Mouse (Mus musculus): ENCODE measurements around the gene Fam208a. TPM values are rescaled to one million over a fixed set of nuclear protein-coding genes. Genes with fewer than 3 reads are reported as not detected.

Gene Fam208a
- polyA plus RNA-seq, 1 experiment from 2014 or later = 17.3 TPM

- Histone ChIP-seq H3K4me3 (peak overlapping the region; percentile 69), H3K27ac (peak overlapping the region; percentile 99), H3K4me1 (0 out of 2 replicates have a peak, but pooled peaks cover 4% of the 10 kb centered on the region), H3K4me2 (replicated peaks) (peak overlapping the region; percentile 79), H3K36me3 (peaks cover 36% of the 10 kb centered on the region), H3K27me3 (no peaks in the 10 kb centered on the region), H3K9me3 (peaks cover 25% of the 10 kb centered on the region), H3K9ac (peak overlapping the region; percentile 92)
- peak; percentile 90 for ATAC-seq (ENCODE audit: low FRiP score, low read depth)
- under 1% methylated on average over 60 of the region's 78 CpGs for WGBS
Observed at GRCm38 (mm10) chr14:27428973-27429711, 508 bp downstream of the Fam208a start.

- Histone ChIP-seq H3K4me2 (replicated peaks) (no peak overlapping the region; the same call in 1 of the 2 replicates), H3K27ac (no peak overlapping the region), H3K4me1 (0 out of 2 replicates have a peak, but pooled peaks cover 4% of the 10 kb centered on the region), H3K27me3 (no peaks in the 10 kb centered on the region), H3K9me3 (peaks cover 19% of the 10 kb centered on the region), H3K36me3 (peaks cover 44% of the 10 kb centered on the region), H3K9ac (no peak overlapping the region), H3K4me3 (no peak overlapping the region)
- 96% methylated on average over 4 of the region's 4 CpGs for WGBS
- ATAC-seq (ENCODE audit: low FRiP score, low read depth) = no peak
Observed at GRCm38 (mm10) chr14:27430280-27430679, 1.6 kb downstream of the Fam208a start.

GRCm38 (mm10) chr14:27432064-27432463, 3.4 kb downstream of the Fam208a start:
- 97% methylated on average over 2 of the region's 2 CpGs for WGBS
- no peak overlapping the region for H3K9ac ChIP-seq
- no peak overlapping the region for H3K4me2 ChIP-seq (replicated peaks)
- 0 out of 2 replicates have a peak, but pooled peaks cover 4% of the 10 kb centered on the region for H3K4me1 ChIP-seq
- H3K4me3 ChIP-seq = no peak overlapping the region
- peaks cover 55% of the 10 kb centered on the region for H3K36me3 ChIP-seq
- no peak overlapping the region for H3K27ac ChIP-seq
- no peak for ATAC-seq (ENCODE audit: low FRiP score, low read depth)
- H3K27me3 ChIP-seq = no peaks in the 10 kb centered on the region
- H3K9me3 ChIP-seq = peaks cover 19% of the 10 kb centered on the region

GRCm38 (mm10) chr14:27436116-27436515, 7.5 kb downstream of the Fam208a start:
- H3K9ac ChIP-seq = no peak overlapping the region
- no peak overlapping the region for H3K4me3 ChIP-seq
- peaks cover 50% of the 10 kb centered on the region for H3K36me3 ChIP-seq
- WGBS = 100% methylated on average over 1 of the region's 1 CpGs
- no peak overlapping the region for H3K27ac ChIP-seq
- no peak overlapping the region for H3K4me2 ChIP-seq (replicated peaks)
- no peaks in the 10 kb centered on the region for H3K27me3 ChIP-seq
- H3K4me1 ChIP-seq = no peaks in the 10 kb centered on the region
- H3K9me3 ChIP-seq = 0 out of 2 replicates have a peak, but pooled peaks cover 6% of the 10 kb centered on the region
- ATAC-seq (ENCODE audit: low FRiP score, low read depth) = no peak

- Histone ChIP-seq H3K36me3 (peaks cover 44% of the 10 kb centered on the region), H3K4me2 (replicated peaks) (no peak overlapping the region), H3K4me3 (no peak overlapping the region), H3K27me3 (no peaks in the 10 kb centered on the region), H3K9ac (no peak overlapping the region), H3K9me3 (0 out of 2 replicates have a peak, but pooled peaks cover 6% of the 10 kb centered on the region), H3K4me1 (no peaks in the 10 kb centered on the region), H3K27ac (no peak overlapping the region)
- ATAC-seq (ENCODE audit: low FRiP score, low read depth) = no peak
- 75% methylated on average over 3 of the region's 3 CpGs for WGBS
Observed at GRCm38 (mm10) chr14:27436826-27437225, 8.2 kb downstream of the Fam208a start.

GRCm38 (mm10) chr14:27440921-27441320, 12.3 kb downstream of the Fam208a start:
- no peak overlapping the region for H3K9ac ChIP-seq
- no peaks in the 10 kb centered on the region for H3K9me3 ChIP-seq
- H3K4me1 ChIP-seq = no peaks in the 10 kb centered on the region
- no peak overlapping the region for H3K4me3 ChIP-seq
- H3K36me3 ChIP-seq = peaks cover 45% of the 10 kb centered on the region
- no peaks in the 10 kb centered on the region for H3K27me3 ChIP-seq
- ATAC-seq (ENCODE audit: low FRiP score, low read depth) = no peak
- no peak overlapping the region for H3K4me2 ChIP-seq (replicated peaks)
- H3K27ac ChIP-seq = no peak overlapping the region

GRCm38 (mm10) chr14:27444851-27445281, 16.2 kb downstream of the Fam208a start:
- Histone ChIP-seq H3K27ac (no peak overlapping the region), H3K4me1 (no peaks in the 10 kb centered on the region), H3K4me2 (replicated peaks) (no peak overlapping the region), H3K9me3 (no peaks in the 10 kb centered on the region), H3K4me3 (no peak overlapping the region), H3K27me3 (no peaks in the 10 kb centered on the region), H3K9ac (no peak overlapping the region), H3K36me3 (peaks cover 52% of the 10 kb centered on the region)
- 93% methylated on average over 2 of the region's 2 CpGs for WGBS
- no peak for ATAC-seq (ENCODE audit: low FRiP score, low read depth)

GRCm38 (mm10) chr14:27446963-27447362, 18.3 kb downstream of the Fam208a start:
- no peak overlapping the region for H3K27ac ChIP-seq
- WGBS = 88% methylated on average over 4 of the region's 4 CpGs
- H3K4me2 ChIP-seq (replicated peaks) = no peak overlapping the region
- ATAC-seq (ENCODE audit: low FRiP score, low read depth) = no peak
- no peak overlapping the region for H3K9ac ChIP-seq
- no peaks in the 10 kb centered on the region for H3K27me3 ChIP-seq
- H3K36me3 ChIP-seq = peaks cover 55% of the 10 kb centered on the region
- H3K9me3 ChIP-seq = no peaks in the 10 kb centered on the region
- H3K4me1 ChIP-seq = no peaks in the 10 kb centered on the region
- H3K4me3 ChIP-seq = no peak overlapping the region

- Histone ChIP-seq H3K4me2 (replicated peaks) (no peak overlapping the region), H3K27ac (no peak overlapping the region), H3K4me3 (no peak overlapping the region), H3K9ac (no peak overlapping the region), H3K4me1 (no peaks in the 10 kb centered on the region), H3K27me3 (no peaks in the 10 kb centered on the region), H3K36me3 (peaks cover 86% of the 10 kb centered on the region), H3K9me3 (no peaks in the 10 kb centered on the region)
- WGBS = 90% methylated on average over 5 of the region's 5 CpGs
- no peak for ATAC-seq (ENCODE audit: low FRiP score, low read depth)
Observed at GRCm38 (mm10) chr14:27491399-27491798, 62.8 kb downstream of the Fam208a start.

- WGBS = 93% methylated on average over 4 of the region's 4 CpGs
- Histone ChIP-seq H3K36me3 (peaks cover 90% of the 10 kb centered on the region), H3K9ac (no peak overlapping the region)
Observed at GRCm38 (mm10) chr14:27493516-27493915, 64.9 kb downstream of the Fam208a start.

GRCm38 (mm10) chr14:27501096-27501495, 72.5 kb downstream of the Fam208a start:
- Histone ChIP-seq H3K9ac (no peak overlapping the region), H3K4me1 (no peaks in the 10 kb centered on the region), H3K4me3 (no peak overlapping the region), H3K4me2 (replicated peaks) (no peak overlapping the region), H3K27me3 (no peaks in the 10 kb centered on the region), H3K27ac (no peak overlapping the region), H3K36me3 (peaks cover 66% of the 10 kb centered on the region), H3K9me3 (no peaks in the 10 kb centered on the region)
- ATAC-seq (ENCODE audit: low FRiP score, low read depth) = no peak
- WGBS = 85% methylated on average over 4 of the region's 4 CpGs

More at GRCm38 (mm10) chr14:27493516-27493915, 64.9 kb downstream of the Fam208a start:
- no peak overlapping the region for H3K27ac ChIP-seq
- H3K4me1 ChIP-seq = no peaks in the 10 kb centered on the region
- no peak for ATAC-seq (ENCODE audit: low FRiP score, low read depth)
- H3K27me3 ChIP-seq = no peaks in the 10 kb centered on the region
- H3K9me3 ChIP-seq = no peaks in the 10 kb centered on the region
- no peak overlapping the region for H3K4me3 ChIP-seq
- H3K4me2 ChIP-seq (replicated peaks) = no peak overlapping the region

GRCm38 (mm10) chr14:27507894-27508643, 79.4 kb downstream of the Fam208a start, which contains the start of gene Ccdc66:
Gene Ccdc66 (minus strand): TSS chr14:27508460.
- Histone ChIP-seq H3K4me1 (peaks cover 11% of the 10 kb centered on the region; the same call in 1 of the 2 replicates), H3K4me2 (replicated peaks) (peak within 1 kb of the TSS; percentile 75), H3K27me3 (no peaks in the 10 kb centered on the region), H3K27ac (peak within 1 kb of the TSS; percentile 76), H3K9me3 (no peaks in the 10 kb centered on the region), H3K36me3 (peaks cover 14% of the 10 kb centered on the region; the same call in 1 of the 2 replicates), H3K4me3 (peak within 1 kb of the TSS; percentile 85), H3K9ac (peak within 1 kb of the TSS; percentile 82)
- peak; percentile 97 for ATAC-seq (ENCODE audit: low FRiP score, low read depth)
- WGBS = under 1% methylated on average over 51 of the region's 51 CpGs

All from limb, embryonic 13.5 days (tissue).